Mouse (Mus musculus): ENCODE data around the gene Lrig1.

DNA sequence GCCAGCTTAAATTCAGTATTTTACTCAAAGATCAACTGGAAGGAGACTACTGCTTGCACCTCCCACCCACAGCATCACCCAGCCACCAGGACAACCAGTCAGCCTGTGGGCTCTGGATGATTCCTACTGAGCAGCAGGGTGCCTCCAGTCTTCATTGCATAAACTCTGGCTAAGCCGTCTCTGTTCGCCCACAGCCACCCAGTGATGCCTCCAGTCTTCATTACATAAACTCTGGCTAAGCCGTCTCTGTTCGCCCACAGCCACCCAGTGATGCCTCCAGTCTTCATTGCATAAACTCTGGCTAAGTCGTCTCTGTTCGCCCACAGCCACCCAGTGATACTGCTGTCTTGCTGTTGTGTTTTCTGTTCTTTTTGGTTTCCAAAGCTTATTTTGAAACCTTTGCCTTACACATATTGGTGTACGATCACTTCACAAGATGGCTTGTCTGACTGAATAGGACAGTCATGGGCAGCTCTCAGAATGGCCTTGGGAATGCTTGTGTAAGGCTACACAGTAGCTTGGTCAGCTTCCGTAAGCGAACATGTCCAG is 115.7 kb downstream of the Lrig1 start:
- TF ChIP-seq FLI1 (IDR thresholded peaks at IDR 0.05; ENCODE audit: low read length) (no peak), GATA1 (IDR thresholded peaks at IDR 0.05; ENCODE audit: borderline replicate concordance, low read length) (no peak)

All from megakaryocyte, embryonic 14.5 days (primary cell).